Mouse (Mus musculus) spleen, postnatal 10 days (tissue): ENCODE data around the gene AA986860.

Experiments
- DNase-seq, 2 experiments: peaks; one replicate each; pipeline ENCODE4 v3.0.0; 2021 to 2022; ENCODE audit warnings: low spot score in 2 of 2

The AA986860 gene

GRCm38 (mm10) chr1:130734852-130735251 lies 3.1 kb downstream of the AA986860 start:
- DNase-seq = no peak

- DNase-seq = no peak
Measured at GRCm38 (mm10) chr1:130737411-130737881, 5.7 kb downstream of the AA986860 start.

DNA sequence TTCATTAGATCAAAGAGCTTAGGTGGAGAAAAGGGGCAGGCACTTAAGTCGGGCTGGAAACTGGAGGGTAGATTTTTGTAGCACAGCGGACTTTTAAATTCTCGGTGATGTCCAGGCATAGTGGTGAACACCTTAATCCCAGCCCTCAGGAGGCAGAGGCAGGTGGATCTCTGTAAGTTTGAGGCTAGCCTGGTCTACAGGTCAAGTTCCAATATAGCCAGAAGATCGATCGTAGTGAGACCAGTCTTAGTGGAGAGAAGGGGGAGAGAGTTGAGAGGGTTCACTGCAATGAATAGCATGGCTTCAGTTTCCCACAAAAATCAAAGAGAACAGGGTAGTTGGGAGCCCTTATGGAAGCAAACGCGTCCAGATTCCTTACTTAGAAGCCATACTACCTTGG lies 6.1 kb downstream of the AA986860 start:
- DNase-seq = no peak

GRCm38 (mm10) chr1:130738551-130739106 lies 6.9 kb downstream of the AA986860 start:
- no peak for DNase-seq

GRCm38 (mm10) chr1:130739636-130740035 lies 7.9 kb downstream of the AA986860 start:
- DNase-seq = no peak

DNA sequence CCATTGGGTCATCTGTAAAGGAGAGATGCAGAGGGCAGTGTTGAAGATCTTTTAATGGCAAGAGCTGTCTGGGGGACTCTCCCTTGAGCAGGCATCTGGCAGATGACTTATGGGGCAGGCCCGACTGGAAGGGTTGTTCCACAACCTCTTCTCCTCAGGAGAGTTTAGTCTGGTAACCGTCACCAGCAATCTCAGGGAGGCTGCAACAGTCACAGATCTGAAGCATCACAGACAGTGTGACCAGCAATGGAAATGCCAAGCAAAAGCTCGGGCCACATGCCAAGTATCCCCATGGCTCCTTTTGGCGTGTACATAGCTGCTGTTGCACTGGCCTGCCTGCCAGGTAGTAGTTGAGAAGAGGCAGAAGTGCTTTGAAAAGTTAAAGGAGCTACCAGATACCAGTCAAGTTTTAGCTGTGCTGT lies 8.5 kb downstream of the AA986860 start:
- DNase-seq = peak; percentile 54 to 62

- DNase-seq = peak; percentile 75 to 76
Measured at GRCm38 (mm10) chr1:130740781-130741720, 9.3 kb downstream of the AA986860 start.

GRCm38 (mm10) chr1:130742201-130742600 lies 10.4 kb downstream of the AA986860 start:
- DNase-seq = no peak

GRCm38 (mm10) chr1:130743775-130744174 lies 12.0 kb downstream of the AA986860 start:
- DNase-seq = no peak

- DNase-seq = no peak
Measured at GRCm38 (mm10) chr1:130744217-130744616, 12.4 kb downstream of the AA986860 start.

GRCm38 (mm10) chr1:130744961-130745360 lies 13.2 kb downstream of the AA986860 start:
- DNase-seq = no peak

DNA sequence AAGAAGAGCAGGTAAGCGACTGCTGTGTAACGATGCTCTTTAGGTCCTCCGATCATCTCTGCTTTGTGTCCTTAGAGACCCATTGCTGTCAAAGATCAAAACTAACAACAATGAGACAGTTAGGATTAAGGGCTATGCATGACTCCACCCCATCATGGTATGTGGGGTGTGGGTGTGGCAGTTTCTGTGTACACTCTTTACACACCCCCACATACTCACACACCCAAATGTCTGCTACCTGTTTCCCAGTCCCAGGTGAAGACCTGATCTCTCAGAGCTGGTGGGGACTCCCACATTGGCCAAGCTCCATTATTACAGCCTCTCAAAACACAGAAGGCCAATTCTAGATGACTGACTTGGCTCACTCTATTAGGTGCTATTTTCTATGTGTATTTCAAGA lies 13.8 kb downstream of the AA986860 start:
- no peak for DNase-seq

GRCm38 (mm10) chr1:130746819-130747218 lies 15.0 kb downstream of the AA986860 start:
- no peak for DNase-seq

GRCm38 (mm10) chr1:130759689-130760088 lies 27.9 kb downstream of the AA986860 start:
- DNase-seq = no peak

DNA sequence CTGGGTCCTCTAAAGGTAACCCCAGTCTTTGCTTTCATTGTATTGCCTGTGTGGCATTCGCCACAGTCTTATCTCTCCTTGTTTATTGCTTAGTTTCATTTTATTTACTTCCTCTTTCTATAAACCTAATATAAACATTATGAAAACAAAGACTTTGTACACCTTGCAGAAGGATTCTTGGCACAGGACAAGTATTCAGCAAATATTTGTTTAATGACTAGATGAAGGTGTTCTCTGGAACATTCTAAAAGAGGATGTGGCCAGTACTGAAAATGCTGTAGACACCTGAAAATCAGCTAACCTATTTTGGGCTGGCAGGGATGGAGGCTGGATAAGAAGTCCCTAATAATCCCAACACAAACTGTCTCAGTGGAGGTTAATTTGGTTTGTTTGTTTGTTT lies 29.8 kb downstream of the AA986860 start:
- no peak for DNase-seq

GRCm38 (mm10) chr1:130762045-130762760 lies 30.4 kb downstream of the AA986860 start:
- no peak for DNase-seq

DNA sequence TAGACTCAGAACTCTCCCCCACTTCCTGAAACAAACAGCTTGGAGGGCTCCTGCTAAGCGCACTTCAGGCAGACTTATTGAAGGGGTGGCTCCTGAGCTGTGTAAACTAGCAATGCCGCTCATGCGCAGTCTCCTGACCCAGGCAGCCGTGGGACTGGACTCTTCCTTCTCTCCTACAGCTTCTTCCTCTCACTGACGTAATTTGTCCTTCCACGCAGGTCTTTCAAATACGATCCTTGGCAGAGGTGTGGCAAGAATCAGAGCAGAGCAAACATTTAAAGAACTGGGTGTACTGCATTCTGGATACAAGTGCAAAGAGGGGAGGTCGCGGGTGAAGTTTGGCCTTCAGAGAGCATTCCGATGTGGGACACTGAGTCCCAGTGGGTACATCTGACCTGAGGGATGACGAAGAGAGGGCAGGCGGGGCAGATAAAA lies 32.3 kb downstream of the AA986860 start:
- no peak for DNase-seq

DNA sequence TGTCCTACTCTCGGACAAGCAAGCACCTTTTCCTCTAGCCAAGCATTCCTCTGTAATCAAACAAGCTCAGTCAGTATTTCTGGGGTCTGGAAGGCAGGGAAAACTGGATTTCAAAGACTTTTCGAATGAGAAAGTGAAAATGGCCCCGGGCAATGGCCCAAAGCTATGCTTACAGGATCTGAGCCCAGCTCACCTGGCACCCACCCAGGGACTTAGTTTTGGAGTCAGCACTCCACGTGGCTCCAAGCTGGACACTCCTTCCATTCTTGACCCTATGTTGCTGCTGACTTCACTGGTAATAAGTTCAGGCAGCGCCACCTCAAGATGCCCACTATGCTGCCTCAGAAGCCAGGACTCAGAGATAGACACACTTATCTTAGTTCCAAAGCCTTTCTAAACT lies 35.3 kb downstream of the AA986860 start:
- no peak for DNase-seq

GRCm38 (mm10) chr1:130769925-130770324 lies 38.1 kb downstream of the AA986860 start:
- DNase-seq = no peak

DNA sequence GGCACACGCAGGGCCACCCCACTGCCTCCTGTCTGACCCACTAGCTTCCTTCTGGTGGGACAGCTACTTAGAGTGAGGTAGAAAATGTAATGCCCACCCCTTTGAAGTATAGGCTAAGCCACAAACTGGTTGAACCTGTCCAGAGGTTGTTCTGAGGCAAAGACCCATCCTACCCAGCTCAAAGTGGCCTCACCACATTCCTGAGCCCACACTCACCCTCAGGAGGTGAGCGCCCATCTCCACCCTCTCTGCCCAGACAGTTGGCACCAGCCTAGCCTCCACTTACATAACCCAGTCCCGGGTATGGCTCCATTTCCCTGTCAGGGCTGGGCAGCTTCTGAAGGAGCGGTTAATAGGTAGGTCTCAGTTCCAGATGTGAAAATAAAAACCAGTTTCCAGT lies 38.7 kb downstream of the AA986860 start:
- no peak for DNase-seq

GRCm38 (mm10) chr1:130770981-130771494 lies 39.3 kb downstream of the AA986860 start:
- no peak for DNase-seq

- DNase-seq = no peak
Measured at GRCm38 (mm10) chr1:130775234-130775633, 43.5 kb downstream of the AA986860 start.
